Mouse (Mus musculus) cerebellum, adult 2 months (tissue): ENCODE data around the gene Schip1.

Experiments used
- CTCF ChIP-seq: fragments of 200-500 bp; IDR thresholded peaks from 2 replicates; pipeline ENCODE4 v1.5.1; 2011; ENCODE audit warnings: low read depth, mild to moderate bottlenecking, control low read depth, low read length, moderate library complexity, borderline replicate concordance; ENCODE audit not compliant: insufficient read depth
- POLR2A ChIP-seq: fragments of 200-500 bp; IDR thresholded peaks from 2 replicates; pipeline ENCODE4 v1.6.1; 2011; ENCODE audit warnings: low read length, control low read depth, borderline replicate concordance; ENCODE audit not compliant: insufficient read depth

GRCm38 (mm10) chr3:68121338-68121737, 56.7 kb downstream of the Schip1 start:
- TF ChIP-seq CTCF (no peak), POLR2A (no peak)
